Mouse (Mus musculus): ENCODE measurements around the gene Gucy1b1. TPM values are rescaled to one million over a fixed set of nuclear protein-coding genes. Genes with fewer than 3 reads are reported as not detected.

Gene Gucy1b1
- polyA plus RNA-seq, 1 experiment from 2014 or later, result 3.5 TPM

Small RNA genes lying within 50 kb of the gene (microRNA-seq; reads per million reads assigned to microRNA genes)
- gene Mir7010, result not detected

Other genes starting within 250 kb of the Gucy1b1 start
- 3.2 and 5.3 TPM in 2 replicates for gene Ctso, start 142.1 kb downstream of the Gucy1b1 start, polyA plus RNA-seq (2016; fragmentation: Nextera tagmentation; extraction: Ambion mirVana)
- 0.04 TPM in 1 of 2 replicates, not detected in the other for gene Tdo2, start 98.5 kb downstream of the Gucy1b1 start, polyA plus RNA-seq (2016; fragmentation: Nextera tagmentation; extraction: Ambion mirVana)
- not detected in 2 replicates for gene Asic5, start 92.4 kb downstream of the Gucy1b1 start, polyA plus RNA-seq (2016; fragmentation: Nextera tagmentation; extraction: Ambion mirVana)
- gene Gucy1a1, start 71.1 kb upstream of the Gucy1b1 start, polyA plus RNA-seq (2016; fragmentation: Nextera tagmentation; extraction: Ambion mirVana), result 2.1 and 2.3 TPM in 2 replicates

Measured in embryonic facial prominence, embryonic 10.5 days (tissue).